Mouse (Mus musculus): ENCODE measurements around the gene Myoc. TPM values are rescaled to one million over a fixed set of nuclear protein-coding genes. Genes with fewer than 3 reads are reported as not detected.

The Myoc gene
- polyA plus RNA-seq (2017; shearing (Covaris generic)) = not detected

GRCm38 (mm10) chr1:162639051-162639750, at the start of gene Myoc:
Gene Myoc, plus strand, starts transcription at chr1:162639155.

GRCm38 (mm10) chr1:162658119-162658518, 19.2 kb downstream of the Myoc start, which contains the start of gene Myocos:
Gene Myocos, minus strand, starts transcription at chr1:162658219.

Other genes starting within 250 kb of the Myoc start
- 1.1 TPM for gene Dnm3, start 161.1 kb upstream of the Myoc start, polyA plus RNA-seq (2017; shearing (Covaris generic))
- gene Mettl13, start 90.6 kb upstream of the Myoc start, polyA plus RNA-seq (2017; shearing (Covaris generic)) = 16.7 TPM
- 93.7 TPM for gene Vamp4, start 68.6 kb upstream of the Myoc start, polyA plus RNA-seq (2017; shearing (Covaris generic))
- gene Myocos, start 19.1 kb downstream of the Myoc start, polyA plus RNA-seq (2017; shearing (Covaris generic)) = not detected
- gene Prrc2c, start 101.4 kb downstream of the Myoc start, polyA plus RNA-seq (2017; shearing (Covaris generic)) = 208 TPM
- not detected for gene Fmo4, start 174.8 kb downstream of the Myoc start, polyA plus RNA-seq (2017; shearing (Covaris generic))
- gene Fmo1, start 227.5 kb downstream of the Myoc start, polyA plus RNA-seq (2017; shearing (Covaris generic)) = 0.39 TPM

Measured in effector memory CD4-positive, alpha-beta T cell, adult 7 months (primary cell).